Mouse (Mus musculus) small intestine, adult 2 months (tissue): ENCODE results near the gene Slc17a1.

Experiments
- CTCF ChIP-seq: fragments of 200-500 bp; IDR thresholded peaks from 2 replicates; pipeline ENCODE4 v1.5.1; 2012; ENCODE audit warnings: low read depth, mild to moderate bottlenecking, control low read depth, inconsistent platforms, low read length, moderate library complexity, mixed read lengths; ENCODE audit not compliant: insufficient replicate concordance, insufficient read length; ENCODE audit errors: extremely low read depth
- POLR2A ChIP-seq: fragments of 200-500 bp; IDR thresholded peaks from 2 replicates; pipeline ENCODE4 v1.6.1; 2012; ENCODE audit warnings: low read depth, mild to moderate bottlenecking, control low read depth, inconsistent platforms, low read length, moderate library complexity

- TF ChIP-seq POLR2A (no peak), CTCF (no peak)
Observed at GRCm38 (mm10) chr13:23864711-23865110, 2.8 kb upstream of the Slc17a1 start.
